Mouse (Mus musculus) hindbrain, embryonic 14.5 days (tissue): ENCODE data around the gene Aif1. TPM values are rescaled to one million over a fixed set of nuclear protein-coding genes. Genes with fewer than 3 reads are reported as not detected.

Source experiments
- ATAC-seq: fragments of 200-750 bp; cut with Nextera tagmentation; 2 replicates; pipeline ENCODE4 v1.8.0; 2017; ENCODE audit warnings: moderate number of reproducible peaks, mild to moderate bottlenecking, moderate TSS enrichment, moderate library complexity; ENCODE audit not compliant: low FRiP score
- DNase-seq: peaks from one replicate; pipeline ENCODE4 v3.0.0-alpha.2; 2015; ENCODE audit warnings: low spot score
- H3K27ac ChIP-seq: fragments of 300-500 bp; sonication (generic); 2 replicates; pipeline ENCODE4 v1.5.1; 2014; ENCODE audit warnings: mild to moderate bottlenecking, moderate library complexity
- H3K27me3 ChIP-seq: fragments of 300-500 bp; sonication (generic); 2 replicates; pipeline ENCODE4 v1.6.1; 2014; ENCODE audit warnings: mild to moderate bottlenecking, low read length, mixed read lengths; ENCODE audit not compliant: control insufficient read depth, insufficient read depth
- H3K36me3 ChIP-seq: fragments of 300-500 bp; sonication (generic); replicated peaks from 2 replicates; pipeline ENCODE4 v1.6.1; 2014; ENCODE audit not compliant: control insufficient read depth, insufficient read depth
- H3K4me1 ChIP-seq: fragments of 300-500 bp; sonication (generic); replicated peaks from 2 replicates; pipeline ENCODE4 v1.6.1; 2014; ENCODE audit warnings: antibody characterized with exemption, low read length, mixed read lengths; ENCODE audit not compliant: control insufficient read depth, insufficient read depth
- H3K4me2 ChIP-seq: fragments of 300-500 bp; sonication (generic); replicated peaks from 2 replicates; pipeline ENCODE4 v1.6.1; 2014; ENCODE audit warnings: mild to moderate bottlenecking, moderate library complexity
- H3K4me3 ChIP-seq: fragments of 300-500 bp; sonication (generic); replicated peaks from 2 replicates; pipeline ENCODE4 v1.5.1; 2014; ENCODE audit warnings: mild to moderate bottlenecking, low read length
- H3K9ac ChIP-seq: fragments of 300-500 bp; sonication (generic); 2 replicates; pipeline ENCODE4 v1.6.1; 2014
- H3K9me3 ChIP-seq: fragments of 300-500 bp; sonication (generic); 2 replicates; pipeline ENCODE4 v1.6.1; 2016; ENCODE audit warnings: low read length; ENCODE audit not compliant: control insufficient read depth
- WGBS: fragments of 180-500 bp; shearing (Covaris S2); extraction: QIAGEN DNeasy Blood & Tissue Kit; methylation state at CpG from one replicate; pipeline ENCODE4 v1.1.7; 2014; 5-methylcytosine and 5-hydroxymethylcytosine counted together
- polyA plus RNA-seq: library from polyadenylated mRNA; unstranded; fragments of >200 nt; fragmentation: Nextera tagmentation; extraction: Ambion mirVana; gene quantifications from 2 replicates; pipeline ENCODE4 v1.2.1, GENCODE M21; 2014

Aif1 gene
- polyA plus RNA-seq, 1 experiment from 2014 or later, result 8.7 TPM

DNA sequence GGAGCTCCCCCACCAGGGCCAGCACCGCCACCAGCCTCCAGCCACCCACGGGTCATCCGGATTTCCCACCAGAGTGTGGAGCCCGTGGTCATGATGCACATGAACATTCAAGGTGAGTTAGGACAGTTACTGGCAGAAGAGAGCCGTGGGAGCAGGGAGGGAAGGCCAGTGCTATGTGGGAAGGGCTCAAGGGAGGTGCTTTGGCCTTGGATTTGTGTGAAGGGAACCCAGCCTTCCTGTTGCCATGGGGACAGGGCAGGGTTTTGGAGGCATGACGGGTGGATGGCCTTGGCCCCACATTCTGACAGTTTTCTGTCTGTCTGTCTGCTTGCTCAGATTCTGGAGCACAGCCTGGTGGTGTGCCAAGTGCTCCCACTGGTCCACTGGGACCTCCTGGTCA, 33.9 kb downstream of the Aif1 start:
- H3K27me3 ChIP-seq, result no peaks in the 10 kb centered on the region
- H3K9me3 ChIP-seq, result no peaks in the 10 kb centered on the region
- WGBS, result 86% methylated on average over 6 of the region's 6 CpGs
- H3K36me3 ChIP-seq, result peaks cover 88% of the 10 kb centered on the region
- no peak overlapping the region for H3K4me3 ChIP-seq
- H3K9ac ChIP-seq, result no peak overlapping the region
- no peak for ATAC-seq
- no peak overlapping the region for H3K27ac ChIP-seq
- H3K4me2 ChIP-seq, result no peak overlapping the region
- no peak for DNase-seq
- peaks cover 12% of the 10 kb centered on the region for H3K4me1 ChIP-seq

DNA sequence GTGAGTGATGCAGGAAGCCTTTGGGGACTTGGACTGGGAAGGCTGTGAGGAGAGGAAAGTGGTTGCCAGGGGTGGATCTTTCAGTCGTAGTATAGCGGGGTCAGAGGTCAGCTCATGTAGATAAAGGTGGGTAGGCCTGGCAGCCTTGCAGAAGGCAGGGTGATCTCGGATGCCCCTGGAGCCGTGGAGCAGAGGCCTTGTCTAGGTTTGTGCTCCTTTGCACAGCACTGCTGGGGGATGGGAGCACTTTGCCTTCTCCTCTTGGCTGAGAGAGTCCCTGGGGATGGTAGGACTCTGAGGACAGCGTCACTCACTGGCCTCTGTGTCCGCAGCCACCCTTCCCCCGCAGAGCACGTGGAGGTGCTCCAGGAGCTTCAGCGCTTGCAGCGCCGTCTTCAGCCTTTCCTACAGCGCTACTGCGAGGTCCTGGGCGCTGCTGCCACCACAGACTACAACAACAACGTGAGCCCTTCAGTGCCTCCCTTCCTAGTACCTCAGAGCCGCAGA, 35.3 kb downstream of the Aif1 start:
- Histone ChIP-seq H3K36me3 (peaks cover 74% of the 10 kb centered on the region), H3K27ac (no peak overlapping the region), H3K9ac (no peak overlapping the region), H3K4me2 (no peak overlapping the region), H3K4me1 (peaks cover 20% of the 10 kb centered on the region), H3K4me3 (no peak overlapping the region), H3K27me3 (no peaks in the 10 kb centered on the region), H3K9me3 (no peaks in the 10 kb centered on the region)
- WGBS, result 77% methylated on average over 16 of the region's 16 CpGs
- DNase-seq (no peak), ATAC-seq (no peak)

DNA sequence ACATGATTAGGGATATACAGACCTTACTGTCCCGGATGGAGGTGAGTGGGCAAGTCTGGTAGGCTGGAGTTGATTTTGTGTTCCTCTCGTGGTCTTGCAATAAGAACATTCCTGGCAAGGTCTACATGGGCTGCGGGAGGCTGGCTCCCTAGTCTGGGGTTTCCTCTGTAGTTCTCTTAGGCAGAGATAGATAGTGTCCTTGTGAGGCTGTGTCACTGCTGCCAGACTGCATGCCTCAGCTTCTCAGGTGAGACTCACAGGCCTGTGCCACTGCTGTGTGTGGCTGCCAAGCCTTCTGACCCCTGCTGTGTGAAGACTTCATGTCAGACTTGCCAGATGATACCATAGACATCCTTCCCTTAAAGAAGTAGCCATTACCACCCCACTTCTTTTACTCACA, 36.6 kb downstream of the Aif1 start:
- peaks cover 61% of the 10 kb centered on the region for H3K36me3 ChIP-seq
- WGBS, result 96% methylated on average over 3 of the region's 3 CpGs

DNA sequence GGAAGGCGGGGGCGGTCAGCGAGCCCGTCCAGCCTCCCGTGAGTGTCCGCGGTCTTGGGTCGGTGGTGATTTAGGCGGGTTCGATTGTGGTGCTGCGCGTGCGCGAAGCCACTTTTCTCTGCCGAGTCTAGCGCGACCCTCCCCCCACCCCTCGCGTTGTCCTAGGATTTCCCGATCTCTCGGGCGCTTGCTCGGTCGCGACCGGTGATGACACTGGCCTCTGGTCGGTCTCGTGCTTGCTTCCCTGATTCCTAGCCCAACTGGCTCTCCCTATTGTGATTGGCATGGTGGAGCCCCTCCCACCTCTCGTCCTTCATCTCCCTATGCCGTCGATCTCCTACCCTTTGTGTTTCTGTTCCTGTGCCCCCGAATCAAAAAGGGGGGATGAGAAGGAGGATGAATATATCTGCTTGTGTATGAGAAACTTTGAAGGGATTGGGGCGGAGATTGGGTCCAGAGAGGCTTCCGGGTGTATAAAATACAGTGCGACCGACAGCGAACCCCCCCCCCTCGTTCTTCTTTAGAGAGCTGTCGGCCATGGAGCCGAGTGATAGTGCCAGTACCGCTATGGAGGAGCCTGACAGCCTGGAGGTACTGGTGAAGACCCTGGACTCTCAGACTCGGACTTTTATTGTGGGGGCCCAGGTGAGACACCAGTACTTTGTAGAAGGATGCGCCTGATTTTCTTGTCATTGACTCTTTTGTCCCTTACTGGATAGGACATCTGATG, 40.1 kb downstream of the Aif1 start:
- H3K36me3 ChIP-seq, result peaks cover 28% of the 10 kb centered on the region
- peaks cover 20% of the 10 kb centered on the region for H3K4me1 ChIP-seq
- H3K4me3 ChIP-seq, result peak overlapping the region; percentile 78
- DNase-seq, result no peak
- H3K27me3 ChIP-seq, result no peaks in the 10 kb centered on the region
- peak overlapping the region; percentile 93 for H3K27ac ChIP-seq
- peak; percentile 67 for ATAC-seq
- peak overlapping the region; percentile 90 for H3K9ac ChIP-seq
- no peaks in the 10 kb centered on the region for H3K9me3 ChIP-seq
- under 1% methylated on average over 43 of the region's 43 CpGs for WGBS
- H3K4me2 ChIP-seq, result peak overlapping the region; percentile 90

More for the DNA sequence above, 36.6 kb downstream of the Aif1 start:
- DNase-seq, result no peak
- Histone ChIP-seq H3K9me3 (no peaks in the 10 kb centered on the region), H3K27me3 (no peaks in the 10 kb centered on the region), H3K4me3 (no peak overlapping the region), H3K27ac (no peak overlapping the region), H3K4me1 (peaks cover 20% of the 10 kb centered on the region), H3K4me2 (no peak overlapping the region), H3K9ac (no peak overlapping the region)
- no peak for ATAC-seq

DNA sequence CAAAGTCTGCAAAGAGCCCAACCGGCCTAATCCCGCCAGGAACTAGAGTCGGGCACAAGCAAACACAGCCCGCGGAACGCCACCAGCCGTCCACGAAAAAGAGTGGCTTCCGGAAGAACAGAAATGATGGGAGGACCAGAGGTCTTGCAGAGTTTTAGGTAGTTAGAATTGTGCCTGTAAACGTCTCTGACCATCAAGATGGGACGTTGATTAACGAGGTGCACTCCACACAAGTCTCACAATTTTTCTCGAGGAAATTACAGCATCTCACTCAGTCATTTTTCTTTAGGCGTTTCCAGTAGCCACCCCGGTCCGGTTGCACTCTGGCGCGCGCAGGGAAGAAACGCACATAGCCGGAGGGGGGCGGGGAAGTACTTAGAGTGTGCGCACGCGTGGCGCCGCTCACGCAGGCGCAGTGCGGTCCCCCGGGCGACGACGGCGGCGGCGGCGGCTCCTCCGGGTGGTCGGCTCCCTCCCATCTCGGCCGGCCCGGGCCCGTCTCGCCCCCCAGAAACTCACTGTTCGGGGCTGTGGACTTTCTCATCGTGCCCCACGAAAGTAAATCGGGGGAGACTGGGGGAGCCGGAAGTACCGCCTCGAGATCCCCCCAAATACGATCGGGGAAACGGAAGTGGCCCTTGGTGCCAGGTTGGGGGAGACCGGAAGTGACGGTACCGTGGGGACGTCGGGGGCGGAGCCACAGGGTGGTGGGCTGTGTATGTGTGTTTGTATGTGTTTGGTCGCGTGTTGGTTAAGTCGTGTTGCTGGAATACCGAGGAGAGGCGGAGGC, 40.9 kb downstream of the Aif1 start, which contains the start of gene Bag6:
Gene Bag6, plus strand, starts transcription at position 378 of the 790 bp plus-strand sequence.
- Histone ChIP-seq H3K27me3 (no peaks in the 10 kb centered on the region), H3K4me2 (peak within 1 kb of the TSS; percentile 90), H3K9ac (peak within 1 kb of the TSS; percentile 90), H3K27ac (peak within 1 kb of the TSS; percentile 93), H3K4me3 (peak within 1 kb of the TSS; percentile 78), H3K36me3 (peaks cover 28% of the 10 kb centered on the region), H3K9me3 (no peaks in the 10 kb centered on the region), H3K4me1 (peaks cover 20% of the 10 kb centered on the region)
- peak; percentile 95 for ATAC-seq
- WGBS, result under 1% methylated on average over 66 of the region's 66 CpGs
- DNase-seq, result peak; percentile 97

DNA sequence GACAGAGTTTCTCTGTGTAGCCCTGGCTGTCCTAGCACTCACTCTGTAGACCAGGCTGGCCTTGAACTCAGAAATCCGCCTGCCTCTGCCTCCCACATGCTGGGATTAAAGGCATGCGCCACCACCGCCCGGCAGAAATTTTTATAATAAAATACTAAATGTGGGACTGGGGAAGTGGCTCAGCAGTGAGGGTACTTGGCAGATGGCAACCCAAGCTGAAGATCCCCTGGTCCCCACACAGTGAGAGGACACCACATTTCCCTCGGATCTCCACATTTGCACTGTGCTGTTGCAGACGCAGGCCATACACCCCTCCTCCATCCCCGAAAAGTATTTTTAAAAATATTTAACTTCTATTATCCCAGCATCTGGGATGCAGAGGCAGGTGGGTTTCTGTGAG, 42.4 kb downstream of the Aif1 start:
- 96% methylated on average over 7 of the region's 7 CpGs for WGBS

DNA sequence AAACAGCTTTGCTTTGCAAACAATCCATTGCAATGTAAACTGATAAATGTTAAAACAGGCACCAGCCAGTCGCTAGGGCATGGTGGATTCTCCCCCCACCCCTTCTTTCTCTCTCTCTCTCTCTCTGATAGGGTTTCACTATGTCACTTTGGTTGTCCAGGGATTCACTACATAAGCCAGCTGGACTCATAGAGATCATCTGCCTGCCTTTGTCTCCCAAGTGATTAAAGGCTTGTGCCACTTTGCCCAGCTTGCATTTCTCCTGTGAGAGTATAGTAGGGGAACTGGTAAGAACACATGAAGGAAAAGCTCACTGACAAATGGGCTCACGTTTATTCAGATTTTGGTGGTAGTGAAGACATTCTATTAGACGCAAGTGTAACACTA, 43.7 kb downstream of the Aif1 start:
- Histone ChIP-seq H3K9me3 (no peaks in the 10 kb centered on the region), H3K4me3 (no peak overlapping the region), H3K27me3 (no peaks in the 10 kb centered on the region), H3K9ac (no peak overlapping the region), H3K36me3 (peaks cover 19% of the 10 kb centered on the region; the same call in 1 of the 2 replicates), H3K27ac (no peak overlapping the region), H3K4me2 (no peak overlapping the region), H3K4me1 (peaks cover 13% of the 10 kb centered on the region)
- WGBS, result 78% methylated on average over 3 of the region's 3 CpGs
- DNase-seq (no peak), ATAC-seq (no peak)

More for the DNA sequence above, 42.4 kb downstream of the Aif1 start:
- H3K4me2 ChIP-seq, result no peak overlapping the region
- peaks cover 20% of the 10 kb centered on the region for H3K4me1 ChIP-seq
- no peaks in the 10 kb centered on the region for H3K9me3 ChIP-seq
- peaks cover 23% of the 10 kb centered on the region for H3K36me3 ChIP-seq
- no peak overlapping the region for H3K4me3 ChIP-seq
- H3K27me3 ChIP-seq, result no peaks in the 10 kb centered on the region
- no peak overlapping the region for H3K27ac ChIP-seq
- no peak for ATAC-seq
- no peak overlapping the region for H3K9ac ChIP-seq
- no peak for DNase-seq

DNA sequence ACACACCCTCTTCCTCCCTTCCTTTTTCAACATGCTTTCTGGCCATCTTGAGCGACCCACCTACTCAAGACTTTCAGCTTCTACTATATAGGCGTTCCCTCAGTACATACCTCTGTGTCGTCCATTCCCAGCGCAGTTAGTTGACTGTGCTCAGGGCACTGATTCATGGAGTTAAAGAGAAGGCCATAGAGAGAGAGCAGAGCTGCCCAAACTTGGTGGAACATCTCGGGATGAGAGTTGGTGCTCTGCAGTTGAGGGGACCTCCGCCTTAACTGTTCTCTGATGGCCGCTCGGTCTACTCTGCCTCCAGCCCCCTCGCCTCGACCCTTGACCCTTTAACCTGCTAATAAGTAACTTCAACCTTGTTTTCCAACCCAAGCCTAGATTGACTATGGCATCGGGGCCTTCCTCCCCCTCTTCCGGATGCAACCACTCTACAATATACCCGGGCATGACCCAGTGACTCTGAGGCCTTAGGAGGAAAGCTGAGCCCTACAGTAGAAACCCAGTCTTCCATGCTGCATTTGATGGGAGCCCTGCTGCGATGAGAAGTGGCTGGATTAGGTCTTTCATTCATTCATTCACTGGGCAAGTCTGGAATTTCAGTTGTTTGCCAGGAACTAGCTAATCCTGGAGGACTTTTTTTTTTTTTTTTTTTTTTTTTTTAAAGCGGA, 44.2 kb downstream of the Aif1 start, which contains the start of gene Apom:
Gene Apom, minus strand, starts transcription at position 551 of the 674 bp plus-strand sequence.
- H3K27ac ChIP-seq, result no peak within 1 kb of the TSS
- DNase-seq, result no peak
- no peak within 1 kb of the TSS for H3K4me3 ChIP-seq
- H3K9me3 ChIP-seq, result no peaks in the 10 kb centered on the region
- H3K27me3 ChIP-seq, result no peaks in the 10 kb centered on the region
- H3K36me3 ChIP-seq, result peaks cover 19% of the 10 kb centered on the region; the same call in 1 of the 2 replicates
- no peak within 1 kb of the TSS for H3K4me2 ChIP-seq
- 84% methylated on average over 15 of the region's 15 CpGs for WGBS
- no peak for ATAC-seq
- H3K9ac ChIP-seq, result no peak within 1 kb of the TSS
- peaks cover 13% of the 10 kb centered on the region for H3K4me1 ChIP-seq

DNA sequence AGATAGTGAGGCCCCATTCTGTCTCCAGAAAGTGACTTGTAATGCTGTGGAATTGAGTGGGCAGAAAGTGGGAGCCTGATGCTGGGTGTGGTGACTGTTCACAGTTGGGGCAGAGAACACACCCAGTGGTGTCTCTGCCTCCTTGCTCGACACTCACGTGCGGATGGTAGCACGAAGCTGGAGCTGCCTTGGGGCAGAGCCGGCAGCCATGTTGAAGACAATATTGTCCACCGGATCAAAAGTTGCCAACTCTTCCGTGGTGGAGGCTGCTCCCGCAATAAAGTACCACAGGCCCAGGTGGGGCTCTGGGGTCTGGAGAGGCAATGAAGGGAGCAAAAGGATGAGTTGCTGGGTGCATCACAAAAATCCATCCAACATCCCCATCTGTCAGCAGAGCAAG, 44.8 kb downstream of the Aif1 start:
- Histone ChIP-seq H3K4me2 (no peak overlapping the region), H3K9me3 (no peaks in the 10 kb centered on the region), H3K9ac (no peak overlapping the region), H3K4me1 (peaks cover 9% of the 10 kb centered on the region), H3K27me3 (no peaks in the 10 kb centered on the region), H3K4me3 (no peak overlapping the region), H3K27ac (no peak overlapping the region), H3K36me3 (peaks cover 19% of the 10 kb centered on the region; the same call in 1 of the 2 replicates)
- no peak for DNase-seq
- no peak for ATAC-seq
- 87% methylated on average over 8 of the region's 8 CpGs for WGBS
